Mouse (Mus musculus) lung, adult 2 months (tissue): ENCODE measurements around the gene Itga7. TPM values are rescaled to one million over a fixed set of nuclear protein-coding genes. Genes with fewer than 3 reads are reported as not detected.

Experiments used
- DNase-seq: peaks from one replicate; pipeline ENCODE4 v3.0.0; 2022
- H3K4me1 ChIP-seq: fragments of 200-500 bp; 2 replicates; pipeline ENCODE4 v1.6.1; 2011; ENCODE audit warnings: low read length; ENCODE audit not compliant: control insufficient read depth, insufficient read depth
- H3K4me3 ChIP-seq: fragments of 200-500 bp; replicated peaks from 2 replicates; pipeline ENCODE3; 2011; ENCODE audit warnings: low read depth, mild to moderate bottlenecking, control low read depth, low read length; ENCODE audit errors: extremely low read depth
- CTCF ChIP-seq: fragments of 200-500 bp; IDR thresholded peaks from 2 replicates; pipeline ENCODE4 v1.5.1; 2011; ENCODE audit warnings: mild to moderate bottlenecking, low read length, control low read depth; ENCODE audit not compliant: insufficient read depth
- POLR2A ChIP-seq: fragments of 200-500 bp; IDR thresholded peaks from 2 replicates; pipeline ENCODE4 v1.6.1; 2011; ENCODE audit warnings: low read depth, mild to moderate bottlenecking, control low read depth, low read length, borderline replicate concordance; ENCODE audit errors: extremely low read depth
- WGBS: fragments of 180-500 bp; shearing (Covaris S2); methylation state at CpG from one replicate; pipeline ENCODE4 v1.1.7; 2018; 5-methylcytosine and 5-hydroxymethylcytosine counted together
- polyA plus RNA-seq: library from polyadenylated mRNA; depleted of rRNA; stranded (reverse); fragments of >200 nt; gene quantifications from 2 replicates; pipeline ENCODE4 v1.2.3, GENCODE M21; 2012

The Itga7 gene
- polyA plus RNA-seq, 1 experiment, result 37.6 TPM

- H3K4me1 ChIP-seq, result no peaks in the 10 kb centered on the region; the same call in 1 of the 2 replicates
- 40% methylated on average over 1 of the region's 1 CpGs for WGBS
- TF ChIP-seq CTCF (no peak), POLR2A (no peak)
- no peak overlapping the region for H3K4me3 ChIP-seq
- no peak for DNase-seq
Measured at GRCm38 (mm10) chr10:128896807-128897206, 36.8 kb upstream of the Itga7 start.

- no peak for TF ChIP-seq POLR2A
- TF ChIP-seq CTCF, result no peak
- no peak for DNase-seq
- no peaks in the 10 kb centered on the region; the same call in 1 of the 2 replicates for H3K4me1 ChIP-seq
- 6% methylated on average over 1 of the region's 1 CpGs for WGBS
- no peak overlapping the region for H3K4me3 ChIP-seq
Measured at GRCm38 (mm10) chr10:128897501-128897900, 36.1 kb upstream of the Itga7 start.

- DNase-seq, result no peak
- H3K4me1 ChIP-seq, result no peaks in the 10 kb centered on the region; the same call in 1 of the 2 replicates
- 77% methylated on average over 6 of the region's 6 CpGs for WGBS
- H3K4me3 ChIP-seq, result no peak overlapping the region
- TF ChIP-seq CTCF (no peak), POLR2A (no peak)
Measured at GRCm38 (mm10) chr10:128899759-128900490, 33.7 kb upstream of the Itga7 start.

- Histone ChIP-seq H3K4me1 (no peaks in the 10 kb centered on the region; the same call in 1 of the 2 replicates), H3K4me3 (no peak within 1 kb of the TSS)
- WGBS, result 46% methylated on average over 3 of the region's 3 CpGs
- DNase-seq, result no peak
- TF ChIP-seq POLR2A, result no peak
- TF ChIP-seq CTCF, result no peak
Measured at GRCm38 (mm10) chr10:128900698-128901097, 32.9 kb upstream of the Itga7 start, which contains the start of gene Cd63. Cd63 (plus strand) TSS chr10:128900989.

GRCm38 (mm10) chr10:128901409-128901808 lies 32.2 kb upstream of the Itga7 start:
- DNase-seq, result no peak

GRCm38 (mm10) chr10:128902409-128902988 lies 31.1 kb upstream of the Itga7 start:
- H3K4me1 ChIP-seq, result no peaks in the 10 kb centered on the region; the same call in 1 of the 2 replicates
- H3K4me3 ChIP-seq, result no peak overlapping the region
- no peak for DNase-seq
- TF ChIP-seq POLR2A, result no peak
- TF ChIP-seq CTCF, result no peak
- WGBS, result 67% methylated on average over 3 of the region's 3 CpGs

More at GRCm38 (mm10) chr10:128901409-128901808, 32.2 kb upstream of the Itga7 start:
- WGBS, result 84% methylated on average over 1 of the region's 1 CpGs
- Histone ChIP-seq H3K4me1 (no peaks in the 10 kb centered on the region; the same call in 1 of the 2 replicates), H3K4me3 (no peak overlapping the region)
- TF ChIP-seq POLR2A, result no peak
- no peak for TF ChIP-seq CTCF

- 78% methylated on average over 5 of the region's 5 CpGs for WGBS
- Histone ChIP-seq H3K4me1 (no peaks in the 10 kb centered on the region), H3K4me3 (no peak overlapping the region)
- TF ChIP-seq CTCF (no peak), POLR2A (no peak)
- DNase-seq, result no peak
Measured at GRCm38 (mm10) chr10:128904812-128905211, 28.8 kb upstream of the Itga7 start.

GRCm38 (mm10) chr10:128908778-128909448 lies 24.7 kb upstream of the Itga7 start:
- TF ChIP-seq POLR2A (no peak), CTCF (no peak)
- no peak for DNase-seq
- 67% methylated on average over 13 of the region's 13 CpGs for WGBS

GRCm38 (mm10) chr10:128909567-128910028 lies 24.0 kb upstream of the Itga7 start:
- peak; percentile 81 for DNase-seq
- Histone ChIP-seq H3K4me1 (no peaks in the 10 kb centered on the region), H3K4me3 (peak overlapping the region; percentile 65)
- 3% methylated on average over 36 of the region's 41 CpGs for WGBS
- peak; percentile 51 for TF ChIP-seq POLR2A
- no peak for TF ChIP-seq CTCF

More at GRCm38 (mm10) chr10:128908778-128909448, 24.7 kb upstream of the Itga7 start:
- no peaks in the 10 kb centered on the region for H3K4me1 ChIP-seq
- peak overlapping the region; percentile 65 for H3K4me3 ChIP-seq
